Mouse (Mus musculus): ENCODE results near the gene Idi1. TPM values are rescaled to one million over a fixed set of nuclear protein-coding genes. Genes with fewer than 3 reads are reported as not detected.
"Not testable (repeated sequence)": the region's sequence is repeated elsewhere in the genome, so short reads cannot be mapped to it uniquely, and the experiment has no call there.

The Idi1 gene
- polyA plus RNA-seq, 1 experiment from 2014 or later: 85.3 TPM

GRCm38 (mm10) chr13:8888603-8889002 is 3.3 kb downstream of the Idi1 start:
- Histone ChIP-seq H3K4me3 (replicated peaks) (no peak overlapping the region), H3K27me3 (no peaks in the 10 kb centered on the region), H3K36me3 (replicated peaks) (peaks cover 29% of the 10 kb centered on the region), H3K9me3 (replicated peaks) (no peaks in the 10 kb centered on the region), H3K4me2 (no peak overlapping the region), H3K27ac (replicated peaks) (no peak overlapping the region), H3K4me1 (replicated peaks) (peaks cover 15% of the 10 kb centered on the region), H3K9ac (no peak overlapping the region)
- WGBS (ENCODE audit: insufficient replicate concordance): 84% methylated on average over 1 of the region's 1 CpGs
- ATAC-seq (ENCODE audit: insufficient read depth): no peak

DNA sequence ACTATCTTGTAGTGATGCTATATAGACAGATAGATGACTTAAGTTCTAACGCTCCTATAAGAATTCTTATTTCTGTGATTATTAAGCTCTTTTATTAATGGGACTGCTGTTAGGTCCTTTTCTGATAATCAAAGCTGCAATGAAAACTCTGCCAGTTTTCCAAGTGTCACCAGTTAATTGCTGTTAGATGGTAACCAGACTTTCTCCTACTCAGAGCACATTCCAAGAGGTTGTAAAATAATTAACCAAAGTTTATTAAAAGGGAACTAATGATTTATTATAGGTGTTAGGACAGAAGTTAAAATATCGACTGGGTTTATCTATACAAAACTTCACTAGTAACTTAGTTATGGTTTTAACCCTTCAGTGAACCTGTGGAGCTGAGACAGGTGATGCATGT is 20.7 kb downstream of the Idi1 start:
- not testable (repeated sequence) for H3K9me3 ChIP-seq (replicated peaks); ATAC-seq (ENCODE audit: insufficient read depth); H3K4me1 ChIP-seq (replicated peaks); H3K27me3 ChIP-seq; H3K4me2 ChIP-seq; H3K36me3 ChIP-seq (replicated peaks); H3K4me3 ChIP-seq (replicated peaks); H3K9ac ChIP-seq; H3K27ac ChIP-seq (replicated peaks)
- WGBS (ENCODE audit: insufficient replicate concordance): 60% methylated on average over 2 of the region's 2 CpGs

GRCm38 (mm10) chr13:8913890-8914289 is 28.6 kb downstream of the Idi1 start:
- H3K4me3 ChIP-seq (replicated peaks); H3K27ac ChIP-seq (replicated peaks); H3K4me2 ChIP-seq; H3K9me3 ChIP-seq (replicated peaks); H3K4me1 ChIP-seq (replicated peaks); H3K9ac ChIP-seq; H3K27me3 ChIP-seq; ATAC-seq (ENCODE audit: insufficient read depth); H3K36me3 ChIP-seq (replicated peaks): not testable (repeated sequence)
- WGBS (ENCODE audit: insufficient replicate concordance): 73% methylated on average over 8 of the region's 8 CpGs

DNA sequence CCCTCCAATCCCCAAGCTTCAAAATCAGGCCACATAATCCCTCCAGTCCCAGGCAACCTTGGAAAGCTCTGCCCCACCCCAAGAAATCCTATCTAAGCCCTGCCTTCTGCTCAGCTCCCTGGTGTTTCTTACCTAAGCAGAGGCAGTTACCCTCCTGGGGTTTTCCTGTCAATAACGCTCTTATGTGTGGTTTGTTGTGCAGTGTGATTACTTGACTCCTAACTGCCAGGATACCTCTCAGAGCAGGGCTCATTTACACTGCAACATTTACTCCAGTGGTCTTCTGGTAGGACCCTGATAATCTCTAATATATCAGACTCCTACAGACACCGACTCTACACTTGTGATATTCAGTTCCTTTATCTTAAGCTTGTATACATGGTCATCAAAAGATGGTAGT is 48.2 kb downstream of the Idi1 start:
- Histone ChIP-seq H3K27me3 (no peaks in the 10 kb centered on the region), H3K9me3 (replicated peaks) (no peaks in the 10 kb centered on the region), H3K36me3 (replicated peaks) (no peaks in the 10 kb centered on the region), H3K9ac (no peak overlapping the region), H3K4me2 (no peak overlapping the region), H3K4me1 (replicated peaks) (no peaks in the 10 kb centered on the region), H3K27ac (replicated peaks) (no peak overlapping the region), H3K4me3 (replicated peaks) (no peak overlapping the region)
- no peak for ATAC-seq (ENCODE audit: insufficient read depth)
- WGBS (ENCODE audit: insufficient replicate concordance): 17% methylated on average over 2 of the region's 2 CpGs

DNA sequence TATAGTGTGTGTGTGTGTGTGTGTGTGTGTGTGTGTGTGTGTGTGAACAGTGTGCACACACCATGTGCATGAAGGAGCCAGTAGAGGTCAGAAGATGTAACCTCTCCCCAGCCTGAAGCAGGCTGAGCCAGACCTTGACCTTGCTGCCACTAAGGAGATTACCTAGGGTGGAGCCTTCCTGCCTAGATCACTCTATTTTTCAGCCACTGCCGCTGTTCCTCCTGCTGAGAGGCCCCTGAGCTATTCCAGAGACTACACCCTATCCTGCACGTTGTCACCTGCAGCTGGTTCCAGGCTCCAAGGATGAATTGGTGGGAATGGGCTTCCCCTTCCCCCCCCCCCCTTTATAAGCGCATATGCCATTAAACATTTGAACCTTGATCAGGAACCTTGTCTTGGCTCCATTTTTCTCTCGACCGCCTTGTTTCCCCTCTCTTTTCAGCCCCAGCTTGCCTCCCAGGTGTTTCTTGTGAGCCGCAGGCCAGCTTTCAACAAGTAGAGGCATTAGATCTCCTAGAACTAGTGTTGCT is 52.4 kb downstream of the Idi1 start:
- not testable (repeated sequence) for H3K9ac ChIP-seq; ATAC-seq (ENCODE audit: insufficient read depth); H3K27ac ChIP-seq (replicated peaks); H3K36me3 ChIP-seq (replicated peaks); H3K4me1 ChIP-seq (replicated peaks); H3K9me3 ChIP-seq (replicated peaks); H3K4me3 ChIP-seq (replicated peaks); H3K4me2 ChIP-seq; H3K27me3 ChIP-seq
- 50% methylated on average over 6 of the region's 6 CpGs for WGBS (ENCODE audit: insufficient replicate concordance)

DNA sequence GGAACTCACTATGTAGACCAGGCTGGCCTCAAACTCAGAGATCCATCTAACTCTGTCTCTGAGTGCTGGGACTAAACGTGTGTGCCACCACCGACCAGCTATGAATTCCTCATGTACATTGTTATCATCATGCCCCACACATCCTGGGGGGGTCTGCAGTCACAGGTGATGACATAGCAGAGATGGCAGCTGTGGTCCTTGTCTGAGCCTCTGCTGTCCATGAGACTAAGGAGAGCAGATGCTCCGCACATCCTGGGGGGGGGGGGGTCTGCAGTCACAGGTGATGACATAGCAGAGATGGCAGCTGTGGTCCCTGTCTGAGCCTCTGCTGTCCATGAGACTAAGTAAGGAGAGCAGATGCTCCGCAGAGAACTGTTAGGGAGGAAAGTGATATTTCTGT is 55.8 kb downstream of the Idi1 start:
- H3K4me1 ChIP-seq (replicated peaks); ATAC-seq (ENCODE audit: insufficient read depth): not testable (repeated sequence)

GRCm38 (mm10) chr13:8941701-8942100 is 56.4 kb downstream of the Idi1 start:
- not testable (repeated sequence) for H3K36me3 ChIP-seq (replicated peaks); H3K27ac ChIP-seq (replicated peaks); H3K9ac ChIP-seq; H3K4me2 ChIP-seq; H3K4me1 ChIP-seq (replicated peaks); H3K9me3 ChIP-seq (replicated peaks); H3K27me3 ChIP-seq; H3K4me3 ChIP-seq (replicated peaks)
- 0% methylated on average over 1 of the region's 5 CpGs for WGBS (ENCODE audit: insufficient replicate concordance)
- ATAC-seq (ENCODE audit: insufficient read depth): peak; percentile 49; the same call in 1 of the 2 replicates

More for the DNA sequence above, 55.8 kb downstream of the Idi1 start:
- not testable (repeated sequence) for H3K36me3 ChIP-seq (replicated peaks); H3K9me3 ChIP-seq (replicated peaks); H3K4me3 ChIP-seq (replicated peaks); H3K27me3 ChIP-seq; H3K27ac ChIP-seq (replicated peaks); H3K9ac ChIP-seq; H3K4me2 ChIP-seq
- 38% methylated on average over 4 of the region's 4 CpGs for WGBS (ENCODE audit: insufficient replicate concordance)

Small RNA genes lying within 50 kb of the gene (microRNA-seq; reads per million reads assigned to microRNA genes)
- not detected for gene Gm22750

Other genes starting within 250 kb of the Idi1 start
- 7.0 and 7.2 TPM in 2 replicates for gene Wdr37, start 13.6 kb upstream of the Idi1 start, polyA plus RNA-seq (2015; fragmentation: Nextera tagmentation; extraction: Ambion mirVana)
- not detected in 2 replicates for gene Gm9745, start 62.7 kb downstream of the Idi1 start, polyA plus RNA-seq (2015; fragmentation: Nextera tagmentation; extraction: Ambion mirVana)
- gene Idi2, start 67.4 kb downstream of the Idi1 start, polyA plus RNA-seq (2015; fragmentation: Nextera tagmentation; extraction: Ambion mirVana): not detected in 2 replicates
- 34.9 and 35.9 TPM in 2 replicates for gene Gtpbp4, start 110.6 kb downstream of the Idi1 start, polyA plus RNA-seq (2015; fragmentation: Nextera tagmentation; extraction: Ambion mirVana)
- 22.2 and 24.1 TPM in 2 replicates for gene Larp4b, start 208.4 kb downstream of the Idi1 start, polyA plus RNA-seq (2015; fragmentation: Nextera tagmentation; extraction: Ambion mirVana)

All from liver, embryonic 15.5 days (tissue).